ENCODE assay signal across 21 mouse cellular contexts in genomic region chr8:85496778-85497177, GRCm38 (mm10). TPM values are rescaled to one million over a fixed set of nuclear protein-coding genes. Genes with fewer than 3 reads are reported as not detected.
DNase-seq lines count a peak whose midpoint lies in the region; ATAC-seq and TF ChIP-seq lines count a peak whose summit lies in the region.
"Had no signal": no experiment of that assay in that cellular context is flagged by ENCODE, and none has a peak within 500 bp of the region (broad histone marks: within the 10 kb centered on the region; RNA-seq: fewer than 3 reads in every experiment).

No protein-coding gene starts in this region.

- no peaks in the 10 kb centered on the region for H3K27me3 ChIP-seq in liver, adult 2 months (ENCODE audit: control insufficient read depth, insufficient read depth, low read length)
- no peaks in the 10 kb centered on the region for H3K27me3 ChIP-seq in myocyte (ENCODE audit: control insufficient read depth, insufficient read depth, insufficient read length)
- no peaks in the 10 kb centered on the region for H3K27me3 ChIP-seq in stomach, postnatal 0 days (ENCODE audit: control insufficient read depth, insufficient read depth, low read length)
- H3K27me3 ChIP-seq: embryonic facial prominence, embryonic 12.5 days; forebrain, embryonic 12.5 days; heart, embryonic 15.5 days; hindbrain, embryonic 13.5 days had no signal

- WGBS in liver, adult 2 months: 17% methylated on average over 4 of the region's 4 CpGs
- 66% methylated on average over 4 of the region's 4 CpGs for WGBS in stomach, postnatal 0 days

- peaks cover 34% of the 10 kb centered on the region for H3K4me1 ChIP-seq in liver, adult 2 months (ENCODE audit: control insufficient read depth, insufficient read depth, low read length)
- H3K4me1 ChIP-seq in stomach, postnatal 0 days (replicated peaks; ENCODE audit: control insufficient read depth, insufficient read depth): no peaks in the 10 kb centered on the region

- peaks cover 40% of the 10 kb centered on the region for H3K36me3 ChIP-seq in liver, adult 2 months (ENCODE audit: control insufficient read depth, insufficient read depth, low read length)
- peaks cover 28% of the 10 kb centered on the region for H3K36me3 ChIP-seq in myocyte (ENCODE audit: control insufficient read depth, insufficient read depth)
- H3K36me3 ChIP-seq in stomach, postnatal 0 days (ENCODE audit: control insufficient read depth, insufficient read depth, low read length): no peaks in the 10 kb centered on the region
- H3K36me3 ChIP-seq: forebrain, embryonic 12.5 days; G1E; heart, embryonic 15.5 days had no signal

- no peak for TF ChIP-seq EP300 in stomach, postnatal 0 days (optimal IDR thresholded peaks at IDR 0.05)

- peak; percentile 60 for DNase-seq in liver, adult 2 months (ENCODE audit: extremely low read depth, low read depth, low spot score)
- DNase-seq in liver: no peak
- DNase-seq in stomach, postnatal 0 days (ENCODE audit: low spot score): peak; percentile 47
- DNase-seq: adrenal gland, postnatal 10 days; cerebellum, adult 11 months; cerebellum, adult 8-10 months; cerebellum, postnatal 25 days; gastrocnemius, postnatal 14 days; heart, adult 2 months; heart, postnatal 14 days had no signal

- ATAC-seq in erythroid progenitor cell, adult 5-6 weeks (replicated peaks; ENCODE audit: low FRiP score, poor library complexity, severe bottlenecking): 0 out of 2 replicates have a peak, but pooled peaks have one; percentile 34
- no peak for ATAC-seq in stomach, postnatal 0 days (ENCODE audit: low FRiP score, low TSS enrichment)
- ATAC-seq in frontal cortex, adult (ENCODE audit: low TSS enrichment): no peak
- no peak for ATAC-seq in CD4-positive, CD25-positive, alpha-beta regulatory T cell, adult 4 months
- ATAC-seq: hindbrain, postnatal 0 days had no signal

- no peak overlapping the region for H3ac ChIP-seq in myocyte (ENCODE audit: control insufficient read depth, insufficient read length)

- no peak for TF ChIP-seq POLR2A in liver, adult 2 months (IDR thresholded peaks at IDR 0.05; ENCODE audit: extremely low read depth, insufficient read depth, low read length)
- no peak for TF ChIP-seq POLR2A in myocyte (IDR thresholded peaks at IDR 0.05; ENCODE audit: insufficient read length, low read depth)

- H3K9ac ChIP-seq in liver, adult 2 months (ENCODE audit: low read depth, low read length): peak overlapping the region; percentile 62
- H3K9ac ChIP-seq in stomach, postnatal 0 days (ENCODE audit: low read length): no peak overlapping the region
- H3K9ac ChIP-seq: embryonic facial prominence, embryonic 12.5 days; forebrain, embryonic 12.5 days; heart, embryonic 15.5 days; hindbrain, embryonic 13.5 days had no signal

- peak overlapping the region; percentile 42 for H3K4me2 ChIP-seq in myocyte (ENCODE audit: low read depth)
- H3K4me2 ChIP-seq in stomach, postnatal 0 days (replicated peaks; ENCODE audit: low read depth): no peak overlapping the region; the same call in 1 of the 2 replicates
- H3K4me2 ChIP-seq: embryonic facial prominence, embryonic 12.5 days; forebrain, embryonic 12.5 days; heart, embryonic 11.5 days; heart, embryonic 15.5 days; hindbrain, embryonic 13.5 days had no signal

- H3K4me3 ChIP-seq in liver, adult 2 months (ENCODE audit: insufficient read depth, low read depth, low read length): no peak overlapping the region
- no peak overlapping the region for H3K4me3 ChIP-seq in myocyte
- no peak overlapping the region for H3K4me3 ChIP-seq in stomach, postnatal 0 days (ENCODE audit: low read depth, low read length)
- H3K4me3 ChIP-seq: embryonic facial prominence, embryonic 12.5 days; forebrain, embryonic 12.5 days; heart, adult 2 months; heart, embryonic 15.5 days; hindbrain, embryonic 13.5 days had no signal

- no peak for TF ChIP-seq CTCF in liver, adult 2 months (IDR thresholded peaks at IDR 0.05; ENCODE audit: low read depth, low read length)
- no peak for TF ChIP-seq CTCF in stomach, postnatal 0 days (IDR thresholded peaks at IDR 0.05; ENCODE audit: low read depth)

- no peaks in the 10 kb centered on the region for H3K9me3 ChIP-seq in stomach, postnatal 0 days (ENCODE audit: control insufficient read depth, low read length)
- H3K9me3 ChIP-seq: embryonic facial prominence, embryonic 12.5 days; forebrain, embryonic 12.5 days; G1E; heart, embryonic 15.5 days; hindbrain, embryonic 13.5 days had no signal

- H3K27ac ChIP-seq in liver, adult 2 months (replicated peaks; ENCODE audit: insufficient read depth, low read depth, low read length): peak overlapping the region; percentile 82
- H3K27ac ChIP-seq in stomach, postnatal 0 days (replicated peaks): peak overlapping the region; percentile 82
- H3K27ac ChIP-seq: embryonic facial prominence, embryonic 12.5 days; forebrain, embryonic 12.5 days; heart, adult 2 months; heart, embryonic 15.5 days; hindbrain, embryonic 13.5 days; hindbrain, postnatal 0 days had no signal

- peaks cover 39% of the 10 kb centered on the region; the same call in 1 of the 2 replicates for H3K79me2 ChIP-seq in liver, adult 2 months (ENCODE audit: control insufficient read depth, insufficient read depth, low read length)
- peaks cover 85% of the 10 kb centered on the region for H3K79me2 ChIP-seq in myocyte (ENCODE audit: control insufficient read depth, insufficient read depth)

TF ChIP-seq in myocyte, 11 proteins besides CTCF, POLR2A, EP300 and RAD21:
- no peak for TF ChIP-seq MYOD1 (IDR thresholded peaks at IDR 0.05; ENCODE audit: control insufficient read depth in 1 of 3, insufficient read length in 2 of 3, low read depth in 2 of 3)
- TF ChIP-seq MAX (IDR thresholded peaks at IDR 0.05; ENCODE audit: low read depth): no peak
- no peak for TF ChIP-seq SRF (IDR thresholded peaks at IDR 0.05; ENCODE audit: control insufficient read depth, insufficient read length, low read depth)
- TF ChIP-seq USF1 (IDR thresholded peaks at IDR 0.05; ENCODE audit: low read depth): no peak
- TF ChIP-seq TCF3 (IDR thresholded peaks at IDR 0.05; ENCODE audit: insufficient read length, low read depth): no peak
- TF ChIP-seq TCF12 (IDR thresholded peaks at IDR 0.05; ENCODE audit: insufficient read depth, poor library complexity, severe bottlenecking): no peak
- no peak for TF ChIP-seq E2F4 (IDR thresholded peaks at IDR 0.05; ENCODE audit: insufficient read depth)

RNA-seq across cellular contexts. Expression of gene Gpt2, which starts 4.4 kb away (rescaled TPM):
- total RNA-seq in liver, adult 2 months (2014; rRNA removed): 345 and 351 TPM in 2 replicates
- polyA plus RNA-seq in liver, adult 2 months (2012; rRNA removed): 135 and 180 TPM in 2 replicates
- total RNA-seq in erythroid progenitor cell, adult 5-6 weeks (2015; ENCODE audit: low replicate concordance): not detected in 2 replicates
- total RNA-seq in erythroid progenitor cell, adult 5-6 weeks (2017; ENCODE audit: low replicate concordance): 0.64 TPM in 1 of 2 replicates, not detected in the other
- 156 TPM for polyA plus RNA-seq in myocyte (2012; fragmentation: generic; extraction: Trizol)
- polyA plus RNA-seq in stomach, postnatal 0 days (2015; fragmentation: Nextera tagmentation; extraction: Ambion mirVana): 32.7 and 37.6 TPM in 2 replicates
- under 1 TPM; 0.12 to 0.54 TPM for polyA plus RNA-seq in CD4-positive, CD25-positive, alpha-beta regulatory T cell, adult 4 months (2017; shearing (Covaris generic))
- polyA plus RNA-seq: G1E had no signal

RNA-seq across cellular contexts. Expression of gene Dnaja2, which starts 58.4 kb away (rescaled TPM):
- 53.1 and 65.8 TPM in 2 replicates for total RNA-seq in liver, adult 2 months (2014; rRNA removed)
- 10.4 and 15.3 TPM in 2 replicates for polyA plus RNA-seq in liver, adult 2 months (2012; rRNA removed)
- total RNA-seq in erythroid progenitor cell, adult 5-6 weeks (2015; ENCODE audit: low replicate concordance): 41.1 and 62.0 TPM in 2 replicates
- total RNA-seq in erythroid progenitor cell, adult 5-6 weeks (2017; ENCODE audit: low replicate concordance): 37.1 and 44.1 TPM in 2 replicates
- polyA plus RNA-seq in myocyte (2012; fragmentation: generic; extraction: Trizol): 104 TPM
- polyA plus RNA-seq in stomach, postnatal 0 days (2015; fragmentation: Nextera tagmentation; extraction: Ambion mirVana): 90.4 and 98.1 TPM in 2 replicates
- 100 to 1,000 TPM; 148 to 158 TPM for polyA plus RNA-seq in CD4-positive, CD25-positive, alpha-beta regulatory T cell, adult 4 months (2017; shearing (Covaris generic))

Comparison
In these comparisons a context has a peak if more than half of its experiments do, and no peak if none do; other contexts are left out.
1. RNA of gene Gpt2, which starts 4.4 kb away (polyA plus RNA-seq): 156 TPM in myocyte (single experiment), 135 to 180 TPM in liver, adult 2 months and 32.7 to 37.6 TPM in stomach, postnatal 0 days; 0.12 to 0.54 TPM in CD4-positive, CD25-positive, alpha-beta regulatory T cell, adult 4 months; every median in the first group is over 10 times any median in the second.